Mouse (Mus musculus) A20 (cell line): ENCODE data around the gene Etnk2.
A peak's percentile ranks its signal among the peaks of the same experiment; 100 is the strongest.
"Not testable (repeated sequence)": the region's sequence is repeated elsewhere in the genome, so short reads cannot be mapped to it uniquely, and the experiment has no call there.

ENCODE experiments used
- DNase-seq: peaks from one replicate; pipeline ENCODE4 v3.0.0-alpha.2; 2011; ENCODE audit warnings: low read depth, low spot score

Etnk2 gene

DNA sequence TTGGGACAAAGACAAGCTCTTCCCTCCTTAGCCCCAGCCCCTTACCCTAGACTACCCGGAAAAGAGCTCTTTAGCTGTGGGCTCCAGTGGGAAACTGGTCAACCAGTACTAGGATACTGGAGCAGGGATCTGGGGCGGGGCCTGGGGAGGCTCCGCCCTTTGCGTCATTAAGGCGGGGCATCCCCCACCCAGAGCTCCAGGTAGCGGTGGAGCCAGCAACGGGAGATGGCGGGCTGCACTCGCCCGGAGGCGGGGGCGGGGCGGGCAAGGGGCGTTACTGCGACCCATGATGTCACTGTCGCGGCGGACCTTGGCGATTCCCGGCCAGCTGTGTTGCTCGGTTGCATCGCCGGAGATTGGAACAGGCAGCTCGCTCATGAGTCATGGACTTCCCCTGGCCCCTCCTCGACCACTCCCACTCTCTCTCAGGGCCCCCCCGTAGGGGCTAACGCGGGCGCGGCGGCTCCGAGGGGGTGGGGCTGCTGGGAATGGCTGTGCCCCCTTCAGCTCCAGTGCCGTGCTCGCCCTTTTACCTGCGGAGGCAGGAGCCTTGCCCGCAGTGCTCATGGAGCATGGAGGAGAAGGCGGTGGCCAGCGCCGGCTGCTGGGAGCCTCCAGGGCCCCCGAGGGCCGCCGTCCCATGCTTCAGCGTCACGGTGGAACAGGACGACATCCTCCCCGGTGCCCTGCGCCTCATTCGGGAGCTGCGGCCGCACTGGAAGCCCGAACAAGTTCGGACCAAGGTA, at the start of gene Etnk2:
Gene Etnk2, plus strand, starts transcription at position 297 of the 746 bp plus-strand sequence.
- no peak for DNase-seq

GRCm38 (mm10) chr1:133314364-133314763, 49.0 kb upstream of the Etnk2 start:
- peak; percentile 57 for DNase-seq

GRCm38 (mm10) chr1:133315775-133316174, 47.6 kb upstream of the Etnk2 start:
- DNase-seq = no peak

- DNase-seq = peak; percentile 16
Observed at GRCm38 (mm10) chr1:133316577-133316976, 46.8 kb upstream of the Etnk2 start.

DNA sequence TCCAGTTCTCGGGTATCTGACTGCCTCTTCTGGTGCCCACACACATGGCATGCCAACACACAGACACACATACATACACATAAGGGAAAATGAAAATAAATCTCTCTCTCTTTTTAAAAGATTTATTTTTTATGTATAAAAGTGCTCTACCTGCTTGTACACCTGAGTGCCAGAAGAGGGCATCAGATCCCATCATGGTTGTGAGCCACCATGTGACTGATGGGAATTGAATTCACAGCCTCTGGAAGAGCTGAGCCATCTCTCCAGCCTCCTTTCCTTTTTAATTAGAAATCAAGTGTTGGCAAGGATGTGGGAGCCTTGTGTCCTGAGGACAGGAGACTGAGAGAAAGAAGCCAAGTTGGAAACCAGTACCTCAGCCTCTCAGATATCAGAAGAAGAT, 46.2 kb upstream of the Etnk2 start:
- peak; percentile 8 for DNase-seq

DNA sequence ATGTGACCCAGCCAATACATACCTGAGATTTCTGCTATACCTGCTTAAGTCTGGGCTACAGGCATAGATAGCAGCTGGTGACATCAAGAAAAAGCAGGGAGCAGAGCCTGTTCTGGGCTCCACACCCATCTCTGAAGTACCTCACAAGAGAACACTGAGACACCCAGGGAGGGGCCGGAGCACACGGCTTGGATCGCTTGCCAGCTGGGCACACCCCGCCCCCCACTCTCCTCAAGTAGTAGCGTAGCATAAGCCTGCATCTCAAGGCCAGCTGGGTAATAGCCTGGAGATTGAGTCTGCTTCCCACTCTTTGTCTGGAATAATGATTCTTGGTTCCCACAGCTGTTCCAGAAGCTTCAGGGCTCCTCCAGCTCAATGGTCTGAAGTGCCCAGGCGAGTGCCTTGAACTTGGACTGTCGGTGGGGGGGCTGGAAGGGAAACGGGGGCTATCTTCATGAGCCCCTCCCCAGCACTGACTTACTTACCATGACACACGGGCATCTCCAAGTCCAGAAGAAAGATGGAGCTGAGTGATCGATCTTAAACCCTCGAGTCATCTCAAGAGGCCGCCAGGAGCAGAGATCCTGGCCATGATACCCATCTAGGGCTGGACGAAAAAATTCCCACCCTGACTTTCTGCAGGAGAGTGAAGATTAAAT, 42.0 kb upstream of the Etnk2 start, which contains the start of gene Kiss1:
Gene Kiss1, plus strand, starts transcription at position 609 of the 659 bp plus-strand sequence.
- DNase-seq = no peak

- no peak for DNase-seq
Observed at GRCm38 (mm10) chr1:133323333-133323732, 40.0 kb upstream of the Etnk2 start.

GRCm38 (mm10) chr1:133325951-133326350, 37.4 kb upstream of the Etnk2 start:
- DNase-seq = no peak

DNA sequence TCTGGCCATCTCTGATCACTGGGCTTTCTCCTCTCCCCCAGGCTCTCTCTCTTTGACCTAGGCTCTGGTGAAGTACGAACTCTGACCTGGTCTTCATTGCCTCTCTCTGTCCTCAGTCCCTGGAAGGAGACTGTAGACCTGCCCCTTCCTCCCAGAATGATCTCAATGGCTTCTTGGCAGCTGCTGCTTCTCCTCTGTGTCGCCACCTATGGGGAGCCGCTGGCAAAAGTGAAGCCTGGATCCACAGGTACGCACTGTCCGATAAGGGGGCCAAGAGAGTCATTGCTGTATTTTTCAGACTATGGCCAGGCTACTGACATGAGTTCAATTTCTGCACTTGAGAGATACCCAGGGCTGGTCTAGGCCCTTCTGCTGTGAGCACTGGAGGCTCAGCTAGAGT, 36.3 kb upstream of the Etnk2 start:
- DNase-seq = no peak

DNA sequence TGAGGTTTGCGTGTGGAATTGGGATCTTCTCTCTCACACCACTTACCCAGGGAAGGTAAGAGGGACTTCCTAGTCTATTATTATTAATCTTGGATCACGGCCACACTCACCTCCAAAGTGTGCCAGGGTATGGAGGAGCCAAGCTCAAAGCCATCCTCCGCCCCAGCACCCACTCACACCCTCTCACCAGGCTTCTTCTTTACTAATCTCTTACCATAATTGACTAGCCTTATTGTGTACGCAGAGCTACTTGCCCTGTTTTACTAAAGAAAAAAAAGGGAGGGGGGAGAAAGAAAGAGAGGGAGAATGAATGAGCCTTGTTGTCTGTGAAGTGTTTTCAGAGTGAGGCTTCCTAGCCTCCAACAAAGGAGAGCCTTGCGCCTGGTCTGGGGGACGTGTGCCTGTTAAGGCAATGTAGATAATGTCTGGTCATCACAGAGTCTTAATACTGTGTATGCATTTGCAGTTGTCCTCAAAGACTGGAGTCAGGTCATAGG, 35.0 kb upstream of the Etnk2 start:
- DNase-seq = no peak

- DNase-seq = no peak
Observed at GRCm38 (mm10) chr1:133328896-133329637, 34.3 kb upstream of the Etnk2 start.

DNA sequence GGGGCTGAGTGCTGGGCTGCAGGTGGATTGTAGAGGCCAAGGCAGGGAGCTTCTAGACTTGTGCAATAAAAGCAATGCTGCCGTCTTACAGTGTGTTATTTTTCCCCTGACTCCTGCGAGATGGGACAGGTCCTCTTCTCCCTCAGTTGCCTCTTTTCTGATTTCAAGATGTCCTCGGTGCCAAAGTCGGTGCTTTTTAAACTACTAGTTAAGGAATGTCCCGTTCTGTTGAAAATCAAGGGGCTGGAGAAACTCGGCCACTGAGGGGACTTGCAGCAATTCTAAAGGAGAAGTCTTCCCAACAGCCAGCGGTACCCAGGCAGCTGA, 33.8 kb upstream of the Etnk2 start:
- no peak for DNase-seq

DNA sequence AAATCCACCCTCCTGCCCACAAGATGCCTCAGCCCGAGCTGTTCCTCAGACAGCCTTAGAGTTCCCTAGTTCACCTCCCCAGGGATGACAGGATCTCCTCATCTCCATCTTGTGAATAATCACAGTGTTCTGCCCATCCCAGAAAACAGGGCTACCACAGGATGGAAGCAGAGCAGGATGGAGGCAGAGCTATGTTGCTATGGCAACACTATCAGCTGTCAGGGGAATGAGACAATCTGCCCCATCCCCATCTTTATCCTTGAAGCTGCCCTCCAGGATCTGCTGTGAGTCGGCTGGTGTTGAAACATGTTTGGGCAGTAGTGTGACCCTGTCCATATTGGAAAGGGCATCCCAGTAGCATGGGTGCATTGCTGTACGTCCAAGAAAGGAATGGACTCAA, 32.2 kb upstream of the Etnk2 start:
- DNase-seq = no peak

GRCm38 (mm10) chr1:133332656-133333430, 30.5 kb upstream of the Etnk2 start:
- DNase-seq = no peak

DNA sequence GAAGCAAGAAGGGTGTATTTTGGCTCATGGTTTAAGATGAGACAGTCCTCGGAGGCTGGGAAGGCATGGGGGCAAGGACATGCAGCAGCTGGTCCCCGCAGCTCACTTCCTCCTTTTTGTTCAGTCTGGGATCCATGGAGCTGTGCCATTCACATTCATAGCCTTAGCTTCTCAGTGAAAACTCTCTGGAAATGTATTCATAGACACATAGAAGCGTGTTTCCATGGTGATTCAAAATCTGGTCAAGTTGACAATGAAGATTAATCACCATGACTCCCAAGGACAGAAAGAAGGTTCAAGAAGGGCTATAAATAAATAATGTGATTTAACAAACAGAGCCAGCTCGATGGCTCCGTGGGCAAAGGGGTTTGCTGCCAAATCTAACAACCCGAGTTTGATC, 29.4 kb upstream of the Etnk2 start:
- DNase-seq = no peak

DNA sequence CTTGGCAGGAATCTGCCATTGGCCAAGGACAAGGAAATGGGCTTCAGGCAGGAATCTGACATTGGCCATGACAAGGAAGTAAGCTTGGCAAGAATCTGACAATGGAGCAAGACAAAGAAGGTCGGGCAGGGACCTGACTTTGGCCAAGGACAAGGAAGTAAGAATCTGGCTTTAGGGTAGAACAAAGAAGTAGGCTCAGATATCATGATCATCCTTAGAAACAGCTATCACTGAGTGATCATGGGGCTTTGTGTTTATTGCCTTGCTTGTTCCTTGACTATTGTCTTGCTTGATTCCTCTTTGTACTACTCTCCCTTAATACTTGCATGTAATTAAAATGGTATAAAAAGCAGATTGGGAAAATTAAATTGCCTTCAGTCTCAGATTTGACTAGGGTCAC, 23.0 kb upstream of the Etnk2 start:
- DNase-seq = not testable (repeated sequence)

DNA sequence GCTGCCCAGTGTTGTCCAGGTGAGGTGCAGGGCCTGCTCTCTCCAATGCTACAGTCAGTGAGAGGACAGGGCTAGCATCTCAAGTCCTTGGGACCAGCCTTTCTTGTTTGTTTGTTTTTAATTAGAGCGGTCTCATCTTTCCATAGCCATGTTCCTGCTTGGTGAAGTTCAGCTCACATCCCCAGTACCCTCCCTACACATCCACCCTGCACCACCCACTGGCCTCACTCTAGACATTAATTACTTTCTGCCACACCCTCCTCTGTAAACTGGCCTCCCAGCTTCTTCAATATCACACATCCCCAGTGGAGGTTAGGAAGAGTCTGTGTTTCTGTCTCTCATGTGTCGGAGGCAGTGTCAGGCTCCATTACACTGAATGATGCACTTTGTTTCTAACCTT, 19.0 kb upstream of the Etnk2 start:
- no peak for DNase-seq

- no peak for DNase-seq
Observed at GRCm38 (mm10) chr1:133346531-133346930, 16.8 kb upstream of the Etnk2 start.

DNA sequence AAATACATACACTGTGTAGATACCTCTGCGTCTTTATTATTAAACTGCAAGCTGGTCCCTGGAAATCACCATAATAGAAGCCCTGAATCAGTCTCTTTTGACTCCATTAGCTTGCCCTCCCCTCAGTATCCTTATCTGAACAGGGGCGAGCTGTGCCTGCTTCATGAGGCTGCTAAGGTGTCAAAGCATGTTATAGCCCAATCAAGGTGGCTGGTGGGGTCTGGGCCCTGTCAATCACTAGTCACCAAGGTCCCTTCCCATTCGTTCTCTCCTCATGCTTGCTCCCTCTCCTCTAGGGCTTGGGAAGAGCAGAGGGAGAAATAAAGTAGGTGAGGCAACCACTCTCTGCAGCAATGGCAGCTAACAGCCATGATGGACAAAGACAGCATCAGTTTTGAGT, 16.1 kb upstream of the Etnk2 start:
- DNase-seq = no peak

DNA sequence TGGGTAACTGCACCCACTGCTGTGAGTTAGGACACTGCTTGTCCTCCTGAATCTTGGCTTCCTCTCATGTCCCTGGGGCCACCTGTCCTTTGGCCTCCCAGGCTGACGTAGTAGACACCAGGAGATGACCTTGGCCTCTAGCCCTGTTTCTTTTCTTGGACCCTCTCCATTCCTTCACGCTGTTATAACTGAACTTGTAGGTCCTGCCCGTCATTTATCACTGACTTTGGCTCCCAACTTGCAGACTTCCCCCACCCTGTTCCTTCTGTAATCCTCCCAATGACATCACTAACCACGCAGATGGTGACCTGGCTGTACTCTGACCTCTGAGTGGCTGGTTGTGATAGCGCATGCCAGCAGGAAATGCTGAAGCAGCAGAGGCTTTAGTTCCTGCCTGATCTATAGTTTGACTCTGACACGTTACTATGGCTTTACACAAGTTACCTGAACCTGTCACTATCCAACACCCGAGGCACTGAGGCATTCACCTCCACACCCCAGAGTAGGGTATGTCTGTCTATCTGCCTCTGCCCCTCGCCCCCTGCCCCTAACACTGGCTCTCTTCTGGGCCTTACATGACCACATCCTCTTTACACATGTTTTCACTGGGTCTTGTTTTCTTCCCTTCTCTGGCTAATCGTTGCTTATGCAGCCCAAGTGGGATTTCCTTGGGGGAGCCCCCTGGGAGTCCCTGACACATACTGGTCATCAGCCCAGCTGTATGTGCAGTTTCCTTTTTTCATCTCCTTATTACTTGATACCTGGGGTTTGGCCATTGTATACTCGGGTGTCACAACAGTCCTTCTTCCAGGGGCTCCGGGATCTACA, 15.5 kb upstream of the Etnk2 start:
- peak; percentile 56 for DNase-seq

DNA sequence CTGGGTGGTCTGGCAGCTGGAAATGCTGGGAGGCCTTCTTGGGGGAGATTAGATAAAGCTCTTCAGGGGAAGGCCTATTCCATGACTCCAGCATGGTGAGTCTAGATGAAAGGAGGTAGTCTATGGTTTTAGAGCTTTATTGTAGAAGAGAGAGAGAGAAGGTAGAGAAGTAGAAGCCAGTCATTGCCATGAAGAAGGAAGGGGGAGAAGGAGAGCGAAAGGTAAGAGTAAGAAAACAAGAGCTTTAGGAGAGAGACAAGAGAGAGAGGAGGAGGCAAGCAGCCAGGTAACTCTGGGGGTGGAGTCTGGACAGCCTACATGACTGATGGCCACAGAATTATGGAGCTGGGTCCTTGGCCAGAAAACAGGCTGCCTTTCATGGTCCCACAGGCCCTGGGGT, 13.2 kb upstream of the Etnk2 start, which contains the start of gene Ren1:
Gene Ren1, plus strand, starts transcription at position 301 of the 400 bp plus-strand sequence.
- no peak for DNase-seq
